Mouse (Mus musculus): Measurements from ENCODE around the gene Serinc1. TPM values are rescaled to one million over a fixed set of nuclear protein-coding genes. Genes with fewer than 3 reads are reported as not detected.

Serinc1 gene
- 323 and 327 TPM in 2 replicates for total RNA-seq (2014; rRNA removed)
- polyA plus RNA-seq (2015; fragmentation: Nextera tagmentation; extraction: Ambion mirVana), result 462 and 470 TPM in 2 replicates

GRCm38 (mm10) chr10:57532218-57533101 is at the start of gene Serinc1:
Serinc1 (minus strand) TSS chr10:57532530.
- H3K4me2 ChIP-seq (ENCODE audit: low read depth, low read length), result peak within 1 kb of the TSS; percentile 84
- peak; percentile 100 for ATAC-seq
- H3K27ac ChIP-seq, result peak within 1 kb of the TSS; percentile 98
- peaks cover 20% of the 10 kb centered on the region for H3K4me1 ChIP-seq (ENCODE audit: insufficient read depth, low read length)
- no peak for TF ChIP-seq CTCF (IDR thresholded peaks at IDR 0.05; ENCODE audit: low read depth)
- H3K36me3 ChIP-seq (ENCODE audit: insufficient read depth, low read length), result no peaks in the 10 kb centered on the region
- peak within 1 kb of the TSS; percentile 94 for H3K9ac ChIP-seq (replicated peaks; ENCODE audit: low read length)
- peak; percentile 99 for DNase-seq (ENCODE audit: low spot score)
- peak within 1 kb of the TSS; percentile 98 for H3K4me3 ChIP-seq (ENCODE audit: low read length)
- WGBS, result 12% methylated on average over 49 of the region's 49 CpGs
- no peaks in the 10 kb centered on the region for H3K9me3 ChIP-seq (ENCODE audit: low read length)
- H3K27me3 ChIP-seq (ENCODE audit: insufficient read depth, low read length), result no peaks in the 10 kb centered on the region

- H3K4me3 ChIP-seq (ENCODE audit: low read length), result no peak overlapping the region
- no peak for TF ChIP-seq CTCF (IDR thresholded peaks at IDR 0.05; ENCODE audit: low read depth)
- H3K36me3 ChIP-seq (ENCODE audit: insufficient read depth, low read length), result no peaks in the 10 kb centered on the region
- H3K9ac ChIP-seq (replicated peaks; ENCODE audit: low read length), result no peak overlapping the region
- H3K4me2 ChIP-seq (ENCODE audit: low read depth, low read length), result no peak overlapping the region
- H3K9me3 ChIP-seq (ENCODE audit: low read length), result no peaks in the 10 kb centered on the region
- no peak for ATAC-seq
- 62% methylated on average over 2 of the region's 2 CpGs for WGBS
- H3K27me3 ChIP-seq (ENCODE audit: insufficient read depth, low read length), result no peaks in the 10 kb centered on the region
- no peak for DNase-seq (ENCODE audit: low spot score)
- no peaks in the 10 kb centered on the region for H3K4me1 ChIP-seq (ENCODE audit: insufficient read depth, low read length)
- H3K27ac ChIP-seq, result no peak overlapping the region
Observed at GRCm38 (mm10) chr10:57576721-57577120, 44.4 kb upstream of the Serinc1 start.

GRCm38 (mm10) chr10:57572130-57572529 is 39.8 kb upstream of the Serinc1 start:
- no peak for TF ChIP-seq CTCF (IDR thresholded peaks at IDR 0.05; ENCODE audit: low read depth)
- no peak overlapping the region for H3K4me2 ChIP-seq (ENCODE audit: low read depth, low read length)
- DNase-seq (ENCODE audit: low spot score), result peak; percentile 47
- H3K27ac ChIP-seq, result no peak overlapping the region
- H3K9me3 ChIP-seq (ENCODE audit: low read length), result no peaks in the 10 kb centered on the region
- ATAC-seq, result no peak
- H3K27me3 ChIP-seq (ENCODE audit: insufficient read depth, low read length), result no peaks in the 10 kb centered on the region
- H3K36me3 ChIP-seq (ENCODE audit: insufficient read depth, low read length), result no peaks in the 10 kb centered on the region
- H3K4me1 ChIP-seq (ENCODE audit: insufficient read depth, low read length), result 0 out of 2 replicates have a peak, but pooled peaks cover 3% of the 10 kb centered on the region
- H3K4me3 ChIP-seq (ENCODE audit: low read length), result no peak overlapping the region
- WGBS, result 11% methylated on average over 4 of the region's 4 CpGs
- H3K9ac ChIP-seq (replicated peaks; ENCODE audit: low read length), result no peak overlapping the region

- DNase-seq (ENCODE audit: low spot score), result peak; percentile 67
- Histone ChIP-seq H3K27ac (no peak overlapping the region), H3K27me3 (ENCODE audit: insufficient read depth, low read length) (no peaks in the 10 kb centered on the region), H3K36me3 (ENCODE audit: insufficient read depth, low read length) (no peaks in the 10 kb centered on the region), H3K4me2 (ENCODE audit: low read depth, low read length) (no peak overlapping the region), H3K4me3 (ENCODE audit: low read length) (no peak overlapping the region), H3K9me3 (ENCODE audit: low read length) (no peaks in the 10 kb centered on the region), H3K4me1 (ENCODE audit: insufficient read depth, low read length) (0 out of 2 replicates have a peak, but pooled peaks cover 3% of the 10 kb centered on the region), H3K9ac (replicated peaks; ENCODE audit: low read length) (no peak overlapping the region)
- peak; percentile 76 for TF ChIP-seq CTCF (IDR thresholded peaks at IDR 0.05; ENCODE audit: low read depth)
- WGBS, result 33% methylated on average over 8 of the region's 8 CpGs
- no peak for ATAC-seq
Observed at GRCm38 (mm10) chr10:57571211-57571730, 38.9 kb upstream of the Serinc1 start.

GRCm38 (mm10) chr10:57569023-57569931 is 36.9 kb upstream of the Serinc1 start:
- Histone ChIP-seq H3K4me3 (ENCODE audit: low read length) (no peak overlapping the region), H3K4me1 (ENCODE audit: insufficient read depth, low read length) (0 out of 2 replicates have a peak, but pooled peaks cover 3% of the 10 kb centered on the region), H3K9ac (replicated peaks; ENCODE audit: low read length) (no peak overlapping the region), H3K27ac (peak overlapping the region; percentile 17; the same call in 1 of the 2 replicates), H3K4me2 (ENCODE audit: low read depth, low read length) (peak overlapping the region; percentile 17), H3K27me3 (ENCODE audit: insufficient read depth, low read length) (no peaks in the 10 kb centered on the region), H3K36me3 (ENCODE audit: insufficient read depth, low read length) (no peaks in the 10 kb centered on the region), H3K9me3 (ENCODE audit: low read length) (no peaks in the 10 kb centered on the region)
- no peak for TF ChIP-seq CTCF (IDR thresholded peaks at IDR 0.05; ENCODE audit: low read depth)
- peak; percentile 66 for DNase-seq (ENCODE audit: low spot score)
- whole genome bisulfite sequencing, result 31% methylated on average over 13 of the region's 13 CpGs
- ATAC-seq, result peak; percentile 90

GRCm38 (mm10) chr10:57566221-57566620 is 33.9 kb upstream of the Serinc1 start:
- no peak overlapping the region for H3K27ac ChIP-seq
- no peaks in the 10 kb centered on the region for H3K27me3 ChIP-seq (ENCODE audit: insufficient read depth, low read length)
- DNase-seq (ENCODE audit: low spot score), result no peak
- no peaks in the 10 kb centered on the region for H3K9me3 ChIP-seq (ENCODE audit: low read length)
- H3K4me1 ChIP-seq (ENCODE audit: insufficient read depth, low read length), result 0 out of 2 replicates have a peak, but pooled peaks cover 3% of the 10 kb centered on the region
- H3K9ac ChIP-seq (replicated peaks; ENCODE audit: low read length), result no peak overlapping the region
- no peak for TF ChIP-seq CTCF (IDR thresholded peaks at IDR 0.05; ENCODE audit: low read depth)
- H3K36me3 ChIP-seq (ENCODE audit: insufficient read depth, low read length), result no peaks in the 10 kb centered on the region
- 24% methylated on average over 1 of the region's 1 CpGs for WGBS
- ATAC-seq, result no peak
- no peak overlapping the region for H3K4me2 ChIP-seq (ENCODE audit: low read depth, low read length)
- no peak overlapping the region for H3K4me3 ChIP-seq (ENCODE audit: low read length)
